Mouse (Mus musculus): ENCODE measurements around the gene Plcl2. TPM values are rescaled to one million over a fixed set of nuclear protein-coding genes. Genes with fewer than 3 reads are reported as not detected.
A peak's percentile ranks its signal among the peaks of the same experiment; 100 is the strongest.

Gene Plcl2
- polyA plus RNA-seq, 1 experiment from 2014 or later, result 6.7 TPM

- Histone ChIP-seq H3K4me2 (ENCODE audit: low read length) (no peak overlapping the region), H3K4me3 (ENCODE audit: low read depth, low read length) (no peak overlapping the region), H3K9ac (ENCODE audit: low read length) (no peak overlapping the region), H3K27me3 (replicated peaks; ENCODE audit: control insufficient read depth, insufficient read depth, low read length) (no peaks in the 10 kb centered on the region), H3K4me1 (replicated peaks; ENCODE audit: control insufficient read depth, insufficient read depth, low read length) (no peaks in the 10 kb centered on the region), H3K36me3 (ENCODE audit: control insufficient read depth, insufficient read depth, low read length) (no peaks in the 10 kb centered on the region), H3K9me3 (ENCODE audit: control insufficient read depth, low read length) (no peaks in the 10 kb centered on the region), H3K27ac (ENCODE audit: low read depth) (no peak overlapping the region)
- 61% methylated on average over 5 of the region's 5 CpGs for WGBS
- DNase-seq (ENCODE audit: low spot score) (no peak), ATAC-seq (replicated peaks; ENCODE audit: low FRiP score, low TSS enrichment, low read depth) (no peak)
Observed at GRCm38 (mm10) chr17:50671416-50671815, 162.2 kb downstream of the Plcl2 start.

GRCm38 (mm10) chr17:50674580-50674979, 165.4 kb downstream of the Plcl2 start:
- H3K36me3 ChIP-seq (ENCODE audit: control insufficient read depth, insufficient read depth, low read length), result no peaks in the 10 kb centered on the region
- H3K4me1 ChIP-seq (replicated peaks; ENCODE audit: control insufficient read depth, insufficient read depth, low read length), result peaks cover 4% of the 10 kb centered on the region
- no peak overlapping the region for H3K4me3 ChIP-seq (ENCODE audit: low read depth, low read length)
- H3K4me2 ChIP-seq (ENCODE audit: low read length), result no peak overlapping the region
- H3K9ac ChIP-seq (ENCODE audit: low read length), result no peak overlapping the region
- no peaks in the 10 kb centered on the region for H3K9me3 ChIP-seq (ENCODE audit: control insufficient read depth, low read length)
- ATAC-seq (replicated peaks; ENCODE audit: low FRiP score, low TSS enrichment, low read depth) (no peak), DNase-seq (ENCODE audit: low spot score) (no peak)
- H3K27me3 ChIP-seq (replicated peaks; ENCODE audit: control insufficient read depth, insufficient read depth, low read length), result no peaks in the 10 kb centered on the region
- no peak overlapping the region for H3K27ac ChIP-seq (ENCODE audit: low read depth)
- WGBS, result 71% methylated on average over 7 of the region's 7 CpGs

- H3K27ac ChIP-seq (ENCODE audit: low read depth), result no peak overlapping the region
- WGBS, result 66% methylated on average over 11 of the region's 11 CpGs
Observed at GRCm38 (mm10) chr17:50675231-50675630, 166.0 kb downstream of the Plcl2 start.

GRCm38 (mm10) chr17:50677334-50677733, 168.1 kb downstream of the Plcl2 start:
- WGBS, result 95% methylated on average over 14 of the region's 14 CpGs
- no peak overlapping the region for H3K4me2 ChIP-seq (ENCODE audit: low read length)
- no peak for DNase-seq (ENCODE audit: low spot score)
- no peak overlapping the region for H3K9ac ChIP-seq (ENCODE audit: low read length)
- peaks cover 4% of the 10 kb centered on the region for H3K4me1 ChIP-seq (replicated peaks; ENCODE audit: control insufficient read depth, insufficient read depth, low read length)
- H3K27ac ChIP-seq (ENCODE audit: low read depth), result no peak overlapping the region
- no peaks in the 10 kb centered on the region for H3K36me3 ChIP-seq (ENCODE audit: control insufficient read depth, insufficient read depth, low read length)
- no peaks in the 10 kb centered on the region for H3K9me3 ChIP-seq (ENCODE audit: control insufficient read depth, low read length)
- ATAC-seq (replicated peaks; ENCODE audit: low FRiP score, low TSS enrichment, low read depth), result no peak
- no peaks in the 10 kb centered on the region for H3K27me3 ChIP-seq (replicated peaks; ENCODE audit: control insufficient read depth, insufficient read depth, low read length)
- no peak overlapping the region for H3K4me3 ChIP-seq (ENCODE audit: low read depth, low read length)

More at GRCm38 (mm10) chr17:50675231-50675630, 166.0 kb downstream of the Plcl2 start:
- no peaks in the 10 kb centered on the region for H3K36me3 ChIP-seq (ENCODE audit: control insufficient read depth, insufficient read depth, low read length)
- H3K9me3 ChIP-seq (ENCODE audit: control insufficient read depth, low read length), result no peaks in the 10 kb centered on the region
- no peak overlapping the region for H3K4me2 ChIP-seq (ENCODE audit: low read length)
- ATAC-seq (replicated peaks; ENCODE audit: low FRiP score, low TSS enrichment, low read depth) (no peak), DNase-seq (ENCODE audit: low spot score) (no peak)
- no peak overlapping the region for H3K4me3 ChIP-seq (ENCODE audit: low read depth, low read length)
- H3K27me3 ChIP-seq (replicated peaks; ENCODE audit: control insufficient read depth, insufficient read depth, low read length), result no peaks in the 10 kb centered on the region
- peaks cover 4% of the 10 kb centered on the region for H3K4me1 ChIP-seq (replicated peaks; ENCODE audit: control insufficient read depth, insufficient read depth, low read length)
- no peak overlapping the region for H3K9ac ChIP-seq (ENCODE audit: low read length)

GRCm38 (mm10) chr17:50677978-50678712, 168.9 kb downstream of the Plcl2 start:
- H3K9ac ChIP-seq (ENCODE audit: low read length), result no peak overlapping the region
- no peak overlapping the region for H3K4me3 ChIP-seq (ENCODE audit: low read depth, low read length)
- no peaks in the 10 kb centered on the region for H3K9me3 ChIP-seq (ENCODE audit: control insufficient read depth, low read length)
- H3K27me3 ChIP-seq (replicated peaks; ENCODE audit: control insufficient read depth, insufficient read depth, low read length), result no peaks in the 10 kb centered on the region
- ATAC-seq (replicated peaks; ENCODE audit: low FRiP score, low TSS enrichment, low read depth), result no peak
- 0 out of 2 replicates have a peak overlapping the region, but pooled peaks have one; percentile 47 for H3K27ac ChIP-seq (ENCODE audit: low read depth)
- DNase-seq (ENCODE audit: low spot score), result peak; percentile 59
- H3K4me1 ChIP-seq (replicated peaks; ENCODE audit: control insufficient read depth, insufficient read depth, low read length), result peaks cover 4% of the 10 kb centered on the region
- WGBS, result 38% methylated on average over 10 of the region's 10 CpGs
- H3K4me2 ChIP-seq (ENCODE audit: low read length), result no peak overlapping the region
- H3K36me3 ChIP-seq (ENCODE audit: control insufficient read depth, insufficient read depth, low read length), result no peaks in the 10 kb centered on the region

- H3K36me3 ChIP-seq (ENCODE audit: control insufficient read depth, insufficient read depth, low read length), result no peaks in the 10 kb centered on the region
- 53% methylated on average over 2 of the region's 2 CpGs for WGBS
- H3K4me2 ChIP-seq (ENCODE audit: low read length), result no peak overlapping the region
- DNase-seq (ENCODE audit: low spot score) (no peak), ATAC-seq (replicated peaks; ENCODE audit: low FRiP score, low TSS enrichment, low read depth) (no peak)
- H3K9me3 ChIP-seq (ENCODE audit: control insufficient read depth, low read length), result no peaks in the 10 kb centered on the region
- H3K9ac ChIP-seq (ENCODE audit: low read length), result no peak overlapping the region
- no peak overlapping the region for H3K4me3 ChIP-seq (ENCODE audit: low read depth, low read length)
- H3K27me3 ChIP-seq (replicated peaks; ENCODE audit: control insufficient read depth, insufficient read depth, low read length), result no peaks in the 10 kb centered on the region
- 0 out of 2 replicates have a peak overlapping the region, but pooled peaks have one; percentile 47 for H3K27ac ChIP-seq (ENCODE audit: low read depth)
- peaks cover 4% of the 10 kb centered on the region for H3K4me1 ChIP-seq (replicated peaks; ENCODE audit: control insufficient read depth, insufficient read depth, low read length)
Observed at GRCm38 (mm10) chr17:50678748-50679147, 169.5 kb downstream of the Plcl2 start.

- Histone ChIP-seq H3K36me3 (ENCODE audit: control insufficient read depth, insufficient read depth, low read length) (no peaks in the 10 kb centered on the region), H3K9me3 (ENCODE audit: control insufficient read depth, low read length) (no peaks in the 10 kb centered on the region), H3K4me2 (ENCODE audit: low read length) (no peak overlapping the region), H3K9ac (ENCODE audit: low read length) (no peak overlapping the region), H3K4me3 (ENCODE audit: low read depth, low read length) (no peak overlapping the region), H3K27ac (ENCODE audit: low read depth) (no peak overlapping the region), H3K27me3 (replicated peaks; ENCODE audit: control insufficient read depth, insufficient read depth, low read length) (no peaks in the 10 kb centered on the region), H3K4me1 (replicated peaks; ENCODE audit: control insufficient read depth, insufficient read depth, low read length) (peaks cover 8% of the 10 kb centered on the region)
- no peak for ATAC-seq (replicated peaks; ENCODE audit: low FRiP score, low TSS enrichment, low read depth)
- DNase-seq (ENCODE audit: low spot score), result no peak
- WGBS, result 89% methylated on average over 12 of the region's 12 CpGs
Observed at GRCm38 (mm10) chr17:50679613-50680534, 170.7 kb downstream of the Plcl2 start.

- no peak overlapping the region for H3K4me3 ChIP-seq (ENCODE audit: low read depth, low read length)
- no peak overlapping the region for H3K27ac ChIP-seq (ENCODE audit: low read depth)
- ATAC-seq (replicated peaks; ENCODE audit: low FRiP score, low TSS enrichment, low read depth) (no peak), DNase-seq (ENCODE audit: low spot score) (no peak)
- peaks cover 8% of the 10 kb centered on the region for H3K4me1 ChIP-seq (replicated peaks; ENCODE audit: control insufficient read depth, insufficient read depth, low read length)
- no peaks in the 10 kb centered on the region for H3K27me3 ChIP-seq (replicated peaks; ENCODE audit: control insufficient read depth, insufficient read depth, low read length)
- 74% methylated on average over 3 of the region's 3 CpGs for WGBS
- peaks cover 1% of the 10 kb centered on the region; the same call in 1 of the 2 replicates for H3K36me3 ChIP-seq (ENCODE audit: control insufficient read depth, insufficient read depth, low read length)
- no peaks in the 10 kb centered on the region for H3K9me3 ChIP-seq (ENCODE audit: control insufficient read depth, low read length)
- no peak overlapping the region for H3K4me2 ChIP-seq (ENCODE audit: low read length)
- no peak overlapping the region for H3K9ac ChIP-seq (ENCODE audit: low read length)
Observed at GRCm38 (mm10) chr17:50682696-50683095, 173.5 kb downstream of the Plcl2 start.
